Mouse (Mus musculus): ENCODE measurements around the gene Apol7e. TPM values are rescaled to one million over a fixed set of nuclear protein-coding genes. Genes with fewer than 3 reads are reported as not detected.
"Not testable (repeated sequence)": the region's sequence is repeated elsewhere in the genome, so short reads cannot be mapped to it uniquely, and the experiment has no call there.

Gene Apol7e
- 0.04 TPM for polyA plus RNA-seq (2021)

DNA sequence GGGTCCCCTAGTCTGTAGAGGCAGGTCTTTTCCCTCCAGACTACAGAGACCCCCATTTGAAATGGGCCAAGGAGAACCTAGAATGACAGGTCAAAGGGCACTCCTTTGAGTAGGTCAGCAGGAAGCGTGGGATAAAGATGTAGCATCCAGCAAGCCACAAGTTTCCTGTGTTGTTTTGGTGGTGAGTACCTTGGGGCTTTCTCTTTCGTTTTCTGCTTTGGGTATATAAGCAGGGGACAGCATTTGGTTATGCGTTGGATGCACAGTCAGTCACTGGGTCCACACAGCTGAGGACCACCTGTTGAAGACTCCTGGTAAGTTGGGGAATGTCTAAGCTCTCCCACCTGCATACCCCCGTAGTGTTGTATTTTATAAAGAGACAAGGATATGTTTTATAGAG, at the start of gene Apol7e:
Gene Apol7e, plus strand, starts transcription at position 202 of the 400 bp plus-strand sequence.
- ATAC-seq; POLR2A ChIA-PET; DNase-seq (ENCODE audit: low read depth, low spot score); H3K27me3 ChIP-seq; CTCF ChIA-PET: not testable (repeated sequence)
- in situ Hi-C loops (cut with MboI; ENCODE audit: low pct_unique_long_range_greater_than_20kb) = loop anchor here (10.0 kb wide), 1 partner anchor 254 kb away; the partner anchor contains the start of gene Apol7b

DNA sequence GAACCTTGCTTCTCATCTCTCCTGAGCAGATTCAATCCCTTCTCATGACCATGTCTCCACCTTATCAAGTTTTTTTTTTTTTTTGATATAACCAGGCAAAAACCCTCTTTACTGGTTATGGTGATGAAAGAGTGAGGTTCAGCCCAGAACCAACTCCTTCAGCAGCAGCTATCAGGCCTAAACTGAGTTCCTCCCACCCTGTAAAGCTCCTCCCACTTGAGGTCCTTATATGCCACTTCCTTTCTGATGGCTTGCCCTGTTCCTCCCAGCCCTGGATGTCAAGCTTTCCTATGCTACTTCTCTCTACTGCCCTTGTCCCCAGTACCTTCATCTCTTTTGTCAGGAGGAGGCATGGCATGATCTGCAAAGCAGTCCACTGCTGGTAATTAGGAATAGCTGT, 47.5 kb upstream of the Apol7e start:
- in situ Hi-C loops (cut with MboI; ENCODE audit: low pct_unique_long_range_greater_than_20kb); POLR2A ChIA-PET; DNase-seq (ENCODE audit: low read depth, low spot score); H3K27me3 ChIP-seq; ATAC-seq; CTCF ChIA-PET: not testable (repeated sequence)

DNA sequence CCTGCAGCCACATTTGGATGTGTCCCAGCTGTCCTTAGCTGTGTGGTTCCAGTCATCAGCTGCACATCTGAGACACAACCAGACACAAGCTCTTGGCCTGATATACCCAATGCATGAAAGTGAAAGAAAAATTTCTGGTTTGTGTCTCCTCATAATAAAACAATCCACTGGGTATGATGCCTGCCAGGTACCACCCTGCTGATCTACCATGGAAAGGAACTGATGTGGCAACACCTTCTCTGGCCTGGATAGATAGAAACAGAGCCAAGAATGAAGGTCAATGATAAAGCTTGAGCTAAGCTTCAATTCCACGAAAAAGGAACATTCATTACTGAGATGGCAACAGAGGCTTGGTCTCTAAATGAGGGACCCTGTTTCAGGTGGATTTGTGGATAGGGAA, 38.9 kb upstream of the Apol7e start:
- ATAC-seq; in situ Hi-C loops (cut with MboI; ENCODE audit: low pct_unique_long_range_greater_than_20kb); CTCF ChIA-PET; H3K27me3 ChIP-seq; DNase-seq (ENCODE audit: low read depth, low spot score); POLR2A ChIA-PET: not testable (repeated sequence)

DNA sequence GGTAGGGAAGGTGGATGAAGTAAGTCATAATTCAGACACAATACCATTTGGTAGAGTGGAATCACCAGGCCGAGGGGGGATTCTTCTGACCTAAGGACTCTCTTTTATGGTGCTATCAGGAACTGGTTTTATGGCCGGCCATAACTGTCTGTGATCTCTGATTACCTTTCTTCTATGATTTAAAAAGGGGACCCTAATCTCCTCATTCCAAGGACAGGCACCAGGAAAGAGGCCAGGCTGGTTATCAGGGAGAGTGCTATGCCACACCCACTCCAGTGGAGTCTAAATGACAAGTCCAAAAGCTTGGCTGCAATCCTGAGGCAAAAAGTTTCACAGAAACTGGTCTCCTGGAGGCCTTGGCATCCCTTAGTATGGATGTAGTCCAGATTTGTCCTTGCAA, 36.8 kb upstream of the Apol7e start:
- in situ Hi-C loops (cut with MboI; ENCODE audit: low pct_unique_long_range_greater_than_20kb); CTCF ChIA-PET; POLR2A ChIA-PET; H3K27me3 ChIP-seq; DNase-seq (ENCODE audit: low read depth, low spot score); ATAC-seq: not testable (repeated sequence)

DNA sequence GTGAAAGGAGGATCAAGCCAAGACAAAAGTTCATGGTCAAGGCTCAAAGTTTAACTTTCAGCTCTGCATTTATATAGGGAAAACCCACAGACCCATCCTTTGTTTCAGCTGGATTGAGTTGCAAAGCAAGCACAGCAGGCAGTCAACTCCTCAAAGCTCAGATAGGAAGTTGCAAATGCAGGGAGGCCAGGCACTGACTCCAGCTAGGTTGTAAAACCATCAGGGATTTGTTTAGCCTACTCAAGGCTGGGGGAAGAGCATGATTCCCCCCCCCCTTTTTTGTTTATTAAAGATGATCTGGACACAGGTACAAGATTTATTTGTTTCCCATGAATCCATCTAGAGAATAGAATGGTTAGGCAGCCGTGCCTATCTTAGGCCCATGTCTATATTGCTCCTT, 24.6 kb upstream of the Apol7e start:
- POLR2A ChIA-PET = interaction anchor here (0.6 kb wide), 1 partner anchor 818 kb away, joined by 3 read pairs; no protein-coding TSS in a partner anchor
- DNase-seq (ENCODE audit: low read depth, low spot score); H3K27me3 ChIP-seq; CTCF ChIA-PET; ATAC-seq; in situ Hi-C loops (cut with MboI; ENCODE audit: low pct_unique_long_range_greater_than_20kb): not testable (repeated sequence)

DNA sequence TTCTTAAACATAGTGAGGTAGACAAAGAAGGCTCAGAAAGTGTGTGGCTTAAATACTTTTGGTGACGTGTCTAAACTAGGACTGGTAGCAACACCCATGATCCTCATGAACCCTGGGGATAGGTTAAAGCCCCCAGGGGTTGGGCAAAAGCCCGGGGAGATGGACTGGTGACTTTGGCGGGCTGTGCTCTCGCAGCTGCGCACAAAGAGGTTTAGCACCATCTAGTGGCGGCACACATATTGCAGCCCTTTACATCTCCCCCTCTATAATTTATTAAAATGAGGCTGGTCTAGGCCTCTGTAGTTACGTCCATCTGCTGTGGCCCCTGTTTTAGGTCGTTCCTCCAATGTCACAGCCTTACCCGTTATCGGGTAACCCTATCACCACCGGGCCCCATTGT, 14.7 kb upstream of the Apol7e start:
- CTCF ChIA-PET; in situ Hi-C loops (cut with MboI; ENCODE audit: low pct_unique_long_range_greater_than_20kb); POLR2A ChIA-PET; H3K27me3 ChIP-seq; DNase-seq (ENCODE audit: low read depth, low spot score); ATAC-seq: not testable (repeated sequence)
- TF ChIP-seq CTCF (IDR thresholded peaks at IDR 0.05) = peak; percentile 72

DNA sequence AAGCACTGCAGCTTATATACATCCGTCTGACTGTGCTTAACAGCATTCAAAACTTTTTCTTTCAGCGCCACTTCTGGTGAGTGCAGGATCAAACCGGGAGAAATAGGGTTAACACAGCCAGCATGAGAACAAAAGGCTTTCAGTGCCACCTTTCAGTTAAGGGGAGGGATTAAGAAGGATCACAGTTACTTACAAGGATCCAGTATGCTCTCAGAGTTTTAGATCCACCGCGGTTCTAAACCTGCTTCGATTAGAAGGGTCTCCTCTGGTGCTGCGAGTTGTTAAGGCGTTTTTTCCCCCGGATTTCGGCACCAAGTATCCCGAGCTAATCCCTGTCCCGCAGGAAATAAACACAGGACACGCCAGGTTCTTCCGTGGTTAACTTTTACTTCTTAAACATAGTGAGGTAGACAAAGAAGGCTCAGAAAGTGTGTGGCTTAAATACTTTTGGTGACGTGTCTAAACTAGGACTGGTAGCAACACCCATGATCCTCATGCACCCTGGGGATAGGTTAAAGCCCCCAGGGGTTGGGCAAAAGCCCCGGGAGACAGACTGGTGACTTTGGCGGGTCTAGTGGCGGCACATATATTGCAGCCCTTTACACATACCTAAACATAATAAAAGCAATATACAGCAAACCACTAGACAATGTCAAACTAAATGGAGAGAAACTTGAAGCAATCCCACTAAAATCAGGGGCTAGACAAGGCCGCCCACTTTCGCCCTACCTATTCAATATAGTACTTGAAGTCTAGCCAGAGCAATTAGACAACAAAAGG, 6.9 kb upstream of the Apol7e start:
- CTCF ChIA-PET; POLR2A ChIA-PET; DNase-seq (ENCODE audit: low read depth, low spot score); H3K27me3 ChIP-seq; ATAC-seq: not testable (repeated sequence)
- in situ Hi-C loops (cut with MboI; ENCODE audit: low pct_unique_long_range_greater_than_20kb) = loop anchor here (10.0 kb wide), 1 partner anchor 247 kb away; the partner anchor contains the start of gene Apol7b

DNA sequence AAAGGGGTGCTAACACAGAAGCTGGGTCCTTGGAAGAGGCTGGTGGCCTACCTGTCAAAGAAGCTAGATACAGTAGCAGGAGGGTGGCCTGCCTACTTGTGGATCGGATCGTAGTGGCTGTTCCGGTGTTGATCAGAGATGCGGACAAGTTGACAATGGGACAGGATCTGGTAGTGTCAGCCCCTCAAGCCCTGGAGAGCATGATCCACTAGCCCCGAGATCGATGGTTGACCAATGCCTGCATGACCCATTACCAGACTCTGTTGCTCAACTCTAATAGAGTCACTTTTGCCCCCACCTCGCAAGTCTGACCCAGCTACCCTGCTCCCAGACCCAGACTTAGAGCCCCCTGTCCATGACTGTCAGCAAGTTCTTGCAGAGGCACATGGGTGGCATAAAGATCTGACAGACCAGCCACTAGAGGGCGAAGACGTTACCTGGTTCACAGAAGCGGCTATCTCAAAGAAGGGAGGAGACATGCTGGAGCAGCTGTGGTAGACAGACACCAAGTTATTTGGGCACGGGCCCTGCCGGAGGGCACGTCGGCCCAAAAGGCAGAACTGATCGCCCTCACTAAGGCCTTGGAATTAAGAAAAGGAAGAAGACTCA, 3.9 kb upstream of the Apol7e start:
- CTCF ChIA-PET = interaction anchor here (1.2 kb wide), 1 partner anchor 56 kb away, joined by 3 read pairs; no protein-coding TSS in a partner anchor
- POLR2A ChIA-PET; DNase-seq (ENCODE audit: low read depth, low spot score); ATAC-seq; H3K27me3 ChIP-seq: not testable (repeated sequence)
- in situ Hi-C loops (cut with MboI; ENCODE audit: low pct_unique_long_range_greater_than_20kb) = loop anchor here (10.0 kb wide), 1 partner anchor 250 kb away; the partner anchor contains the start of gene Apol7b
- TF ChIP-seq CTCF (IDR thresholded peaks at IDR 0.05) = peak; percentile 62

DNA sequence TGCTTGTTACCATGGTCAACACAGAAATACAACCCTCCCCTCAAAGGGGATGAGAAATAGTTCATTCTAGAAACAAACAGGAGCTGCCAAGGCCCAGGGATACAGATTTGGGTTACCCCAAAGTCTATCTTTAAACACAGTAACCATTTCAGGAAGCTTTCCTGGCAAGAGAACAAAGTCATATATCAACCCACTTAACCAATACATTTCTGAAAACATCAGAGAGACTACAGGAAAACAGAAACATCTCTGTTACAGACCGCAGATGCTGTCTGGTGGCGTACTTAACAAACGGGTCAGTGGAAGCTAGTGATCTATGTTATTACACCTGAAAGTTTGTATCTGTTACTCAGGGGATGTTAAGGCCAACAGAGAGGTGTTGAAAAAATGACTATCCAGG, 6.6 kb downstream of the Apol7e start:
- POLR2A ChIA-PET; CTCF ChIA-PET; DNase-seq (ENCODE audit: low read depth, low spot score); H3K27me3 ChIP-seq; ATAC-seq; in situ Hi-C loops (cut with MboI; ENCODE audit: low pct_unique_long_range_greater_than_20kb): not testable (repeated sequence)

DNA sequence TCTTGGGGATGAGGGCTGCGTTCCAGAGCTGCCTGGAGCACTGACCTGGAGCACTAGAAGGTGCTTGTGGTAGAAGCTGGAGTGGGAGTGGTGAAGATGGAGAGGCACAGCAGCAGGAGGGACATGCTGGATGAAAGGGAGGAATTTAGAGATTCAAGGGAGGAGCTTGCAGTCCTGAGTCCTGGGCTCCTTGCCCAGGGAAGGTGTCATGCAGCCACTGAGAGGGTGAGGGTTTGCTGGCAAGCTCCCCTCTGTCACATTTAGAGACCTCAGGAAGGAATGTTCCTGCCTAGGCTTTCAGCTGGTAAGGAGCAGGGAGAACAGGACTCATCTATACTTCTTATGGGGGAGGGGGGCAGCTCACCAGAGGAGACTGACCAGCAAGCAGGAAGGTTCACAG, 10.3 kb downstream of the Apol7e start:
- DNase-seq (ENCODE audit: low read depth, low spot score); ATAC-seq; CTCF ChIA-PET; H3K27me3 ChIP-seq; POLR2A ChIA-PET; in situ Hi-C loops (cut with MboI; ENCODE audit: low pct_unique_long_range_greater_than_20kb): not testable (repeated sequence)

DNA sequence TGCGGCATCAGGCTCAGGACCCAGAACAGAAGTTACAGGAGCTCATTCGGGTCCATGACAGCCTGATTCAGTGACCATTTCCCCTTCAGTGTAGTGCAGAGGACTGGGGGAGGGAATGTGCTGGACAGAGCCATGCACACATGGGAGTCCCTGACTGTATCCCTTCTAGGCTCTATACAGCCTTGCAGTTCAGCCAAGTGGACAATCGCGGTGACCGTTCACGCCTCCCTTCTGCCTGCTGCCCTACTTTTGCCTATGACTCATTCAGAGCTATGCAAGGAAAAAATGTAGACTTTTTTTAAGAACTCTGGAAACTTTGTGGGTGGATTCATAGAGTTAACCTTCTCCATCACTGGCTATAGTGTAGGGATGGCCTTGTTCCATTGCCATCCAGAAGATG, 19.6 kb downstream of the Apol7e start:
- DNase-seq (ENCODE audit: low read depth, low spot score); in situ Hi-C loops (cut with MboI; ENCODE audit: low pct_unique_long_range_greater_than_20kb); H3K27me3 ChIP-seq; CTCF ChIA-PET; ATAC-seq; POLR2A ChIA-PET: not testable (repeated sequence)

DNA sequence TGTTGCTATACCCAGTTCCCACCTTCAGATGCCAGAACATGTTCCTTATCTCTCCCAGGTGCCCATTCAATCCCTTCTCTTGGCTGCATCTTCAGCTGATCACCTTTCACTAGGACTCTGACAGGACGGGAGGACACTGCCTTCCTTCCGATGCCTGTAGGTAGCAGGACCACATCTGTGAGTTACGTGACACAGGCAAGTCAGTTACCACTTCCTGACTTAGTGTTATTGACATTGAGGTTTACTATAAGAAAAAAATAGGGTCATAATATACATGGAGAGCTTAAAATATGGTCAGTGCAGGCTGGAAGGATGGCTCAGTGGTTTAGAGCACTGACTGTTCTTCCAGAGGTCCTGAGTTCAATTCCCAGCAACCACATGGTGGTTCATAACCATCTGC, 22.9 kb downstream of the Apol7e start:
- in situ Hi-C loops (cut with MboI; ENCODE audit: low pct_unique_long_range_greater_than_20kb); ATAC-seq; CTCF ChIA-PET; H3K27me3 ChIP-seq; DNase-seq (ENCODE audit: low read depth, low spot score); POLR2A ChIA-PET: not testable (repeated sequence)

Measured in Patski (cell line).